Mouse (Mus musculus) heart, postnatal 4 days (tissue): Measurements from ENCODE around the gene Kifap3. TPM values are rescaled to one million over a fixed set of nuclear protein-coding genes. Genes with fewer than 3 reads are reported as not detected.

Source experiments
- total RNA-seq, 2 experiments: library from RNA; stranded (reverse); gene quantifications; 2 replicates each; pipeline ENCODE4 v1.2.3; 2021

Kifap3 gene
- total RNA-seq, 2 experiments from 2014 or later: 23.6 to 24.3 TPM

Other genes with a start within 250 kb of the Kifap3 start
- under 1 TPM; 0.21 to 0.34 TPM for gene Mettl11b, start 54.4 kb upstream of the Kifap3 start, total RNA-seq
- gene Scyl3, start 149.5 kb downstream of the Kifap3 start, total RNA-seq: 10 to 100 TPM in 1 of 2 experiments, 1 to 10 TPM in 1; 9.5 to 10.8 TPM
- gene BC055324, start 215.2 kb downstream of the Kifap3 start, total RNA-seq: 1 to 10 TPM; 6.2 to 6.7 TPM
- 1 to 10 TPM; 3.2 to 3.9 TPM for gene Mettl18, start 215.3 kb downstream of the Kifap3 start, total RNA-seq